Mouse (Mus musculus): ENCODE measurements at regions not wholly inside any gene's neighbourhood (a gene's known extent, or its start where the extent isn't known, plus 50 kb on each side); places are given as distances from the start of the nearest gene placed in this dataset.

DNA sequence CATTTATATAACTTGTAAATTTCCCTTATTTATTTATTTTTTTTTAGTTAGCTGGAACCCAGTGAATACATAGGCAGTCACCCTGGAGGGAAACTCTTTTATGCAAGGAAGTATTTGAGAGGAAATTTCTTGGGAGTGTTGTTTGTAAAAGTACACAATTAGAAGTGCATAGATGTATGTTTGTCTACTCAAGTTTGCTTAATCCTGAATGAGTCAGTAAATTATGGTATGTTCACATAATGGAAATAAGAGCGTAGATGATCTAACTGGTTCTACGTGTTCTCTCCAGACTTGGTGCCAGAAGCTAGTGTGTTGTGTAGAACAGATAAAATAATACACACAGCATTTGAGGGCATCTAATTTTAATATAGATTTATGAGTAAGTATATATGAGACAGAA is 310.5 kb downstream of the Klf5 start:
- Histone ChIP-seq H3K27me3 (ENCODE audit: control insufficient read depth, insufficient read depth, low read length) (no peaks in the 10 kb centered on the region), H3K36me3 (ENCODE audit: control insufficient read depth, insufficient read depth, low read length) (no peaks in the 10 kb centered on the region), H3K4me1 (ENCODE audit: control insufficient read depth, insufficient read depth, low read length) (no peaks in the 10 kb centered on the region), H3K4me3 (ENCODE audit: control insufficient read depth, low read depth, low read length) (no peak overlapping the region), H3K27ac (ENCODE audit: control insufficient read depth, insufficient read depth, low read depth, low read length) (no peak overlapping the region)
- TF ChIP-seq CTCF (IDR thresholded peaks at IDR 0.05; ENCODE audit: control insufficient read depth, insufficient read depth, insufficient replicate concordance, low read depth, low read length) (no peak), POLR2A (IDR thresholded peaks at IDR 0.05; ENCODE audit: control insufficient read depth, low read depth, low read length) (no peak)

DNA sequence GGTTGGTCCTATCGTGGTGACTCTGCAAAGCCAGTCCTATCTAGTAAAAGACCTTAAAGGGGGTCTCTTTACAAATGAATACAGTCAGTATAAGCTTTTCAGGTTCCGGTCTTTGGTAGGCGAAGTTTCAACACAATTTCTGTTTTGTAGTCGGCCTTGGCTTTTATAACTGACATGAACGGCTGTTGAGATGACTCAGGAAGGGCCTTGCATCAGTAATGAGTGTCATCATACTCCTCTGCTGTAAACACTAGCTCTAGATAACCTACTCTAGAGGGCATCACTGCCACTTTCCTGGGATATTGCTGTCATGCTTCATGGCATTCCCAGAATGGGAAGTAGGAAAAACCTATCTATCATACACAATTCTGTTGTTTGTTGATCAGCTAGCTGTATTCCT is 312.9 kb downstream of the Klf5 start:
- no peak for TF ChIP-seq POLR2A (IDR thresholded peaks at IDR 0.05; ENCODE audit: control insufficient read depth, low read depth, low read length)
- no peak for TF ChIP-seq CTCF (IDR thresholded peaks at IDR 0.05; ENCODE audit: control insufficient read depth, insufficient read depth, insufficient replicate concordance, low read depth, low read length)
- Histone ChIP-seq H3K4me3 (ENCODE audit: control insufficient read depth, low read depth, low read length) (no peak overlapping the region), H3K4me1 (ENCODE audit: control insufficient read depth, insufficient read depth, low read length) (no peaks in the 10 kb centered on the region), H3K36me3 (ENCODE audit: control insufficient read depth, insufficient read depth, low read length) (no peaks in the 10 kb centered on the region), H3K27ac (ENCODE audit: control insufficient read depth, insufficient read depth, low read depth, low read length) (no peak overlapping the region), H3K27me3 (ENCODE audit: control insufficient read depth, insufficient read depth, low read length) (no peaks in the 10 kb centered on the region)

DNA sequence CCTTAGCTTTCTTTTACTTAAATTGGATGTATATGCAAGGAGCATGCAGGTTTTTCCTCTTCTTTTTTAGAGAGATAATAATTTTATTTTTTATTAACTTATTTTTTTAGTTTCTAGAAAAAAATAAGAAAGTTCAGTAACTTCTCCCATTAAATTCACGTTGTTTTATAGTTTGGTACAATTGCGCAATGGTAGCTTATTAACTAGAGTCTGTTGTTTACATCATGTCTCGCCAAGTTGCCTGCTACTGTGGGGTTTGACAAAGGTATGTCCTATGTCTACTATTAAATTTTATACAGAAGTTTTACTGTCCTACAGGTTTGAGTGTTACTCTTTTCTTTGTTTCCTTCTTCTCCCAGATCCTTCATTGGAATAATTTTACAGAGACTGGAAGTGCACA is 313.6 kb downstream of the Klf5 start:
- no peak for TF ChIP-seq POLR2A (IDR thresholded peaks at IDR 0.05; ENCODE audit: control insufficient read depth, low read depth, low read length)
- TF ChIP-seq CTCF (IDR thresholded peaks at IDR 0.05; ENCODE audit: control insufficient read depth, insufficient read depth, insufficient replicate concordance, low read depth, low read length): no peak
- Histone ChIP-seq H3K27ac (ENCODE audit: control insufficient read depth, insufficient read depth, low read depth, low read length) (no peak overlapping the region), H3K4me1 (ENCODE audit: control insufficient read depth, insufficient read depth, low read length) (no peaks in the 10 kb centered on the region), H3K4me3 (ENCODE audit: control insufficient read depth, low read depth, low read length) (no peak overlapping the region), H3K36me3 (ENCODE audit: control insufficient read depth, insufficient read depth, low read length) (no peaks in the 10 kb centered on the region), H3K27me3 (ENCODE audit: control insufficient read depth, insufficient read depth, low read length) (no peaks in the 10 kb centered on the region)

DNA sequence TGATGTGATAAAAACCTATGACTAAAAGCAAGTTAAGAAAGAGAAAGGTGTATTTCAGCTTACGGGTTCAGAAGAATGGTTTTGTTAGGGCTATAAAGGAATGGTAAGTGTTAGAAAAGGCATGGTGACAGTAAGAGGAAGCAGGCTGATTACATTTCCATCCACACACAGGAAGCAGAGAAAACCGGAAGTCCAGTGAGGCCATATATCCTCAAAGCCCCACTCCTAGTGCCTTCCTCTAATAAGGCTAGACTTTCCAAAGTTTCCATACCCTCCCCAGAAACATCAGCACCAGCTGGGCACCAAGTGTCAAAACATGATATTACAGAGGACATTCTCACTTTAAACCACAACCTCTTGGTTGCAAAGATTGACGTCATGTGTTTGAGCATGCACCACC is 316.3 kb downstream of the Klf5 start:
- Histone ChIP-seq H3K4me3 (ENCODE audit: control insufficient read depth, low read depth, low read length) (no peak overlapping the region), H3K27me3 (ENCODE audit: control insufficient read depth, insufficient read depth, low read length) (no peaks in the 10 kb centered on the region), H3K36me3 (ENCODE audit: control insufficient read depth, insufficient read depth, low read length) (no peaks in the 10 kb centered on the region), H3K27ac (ENCODE audit: control insufficient read depth, insufficient read depth, low read depth, low read length) (no peak overlapping the region), H3K4me1 (ENCODE audit: control insufficient read depth, insufficient read depth, low read length) (no peaks in the 10 kb centered on the region)
- TF ChIP-seq POLR2A (IDR thresholded peaks at IDR 0.05; ENCODE audit: control insufficient read depth, low read depth, low read length) (no peak), CTCF (IDR thresholded peaks at IDR 0.05; ENCODE audit: control insufficient read depth, insufficient read depth, insufficient replicate concordance, low read depth, low read length) (no peak)

DNA sequence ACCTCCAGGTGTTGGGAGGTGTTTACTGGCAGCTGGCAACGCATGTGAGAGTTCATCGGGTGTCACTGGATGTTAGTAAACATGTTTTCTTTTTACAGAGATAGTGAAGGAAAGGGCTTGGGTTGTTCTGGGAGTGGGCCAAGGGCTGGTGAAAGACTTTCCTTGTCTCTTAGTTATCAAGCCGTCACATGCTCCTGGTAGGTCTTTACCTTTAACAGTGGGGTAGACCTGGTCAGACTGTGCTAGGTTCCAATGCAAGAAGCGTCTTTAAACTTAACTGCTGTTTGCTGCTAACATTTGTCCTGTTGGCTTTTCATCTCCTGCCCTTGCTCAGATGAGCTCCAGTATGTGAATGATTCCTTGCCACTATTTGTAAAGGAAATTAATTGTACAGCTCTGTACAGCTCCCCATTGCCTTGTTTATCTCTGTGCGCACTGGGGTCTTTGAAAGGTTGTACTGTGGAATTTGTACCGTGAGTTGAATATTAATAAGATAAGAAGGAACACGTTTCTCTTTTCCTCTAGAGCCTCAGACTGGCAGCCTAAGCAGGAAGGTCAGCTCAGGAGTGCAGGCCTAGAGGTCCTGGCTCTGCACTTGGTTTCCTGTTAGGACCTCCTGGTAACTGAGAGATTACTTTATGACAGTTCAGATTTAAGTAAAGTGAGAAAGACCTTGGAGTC is 318.3 kb downstream of the Klf5 start:
- Histone ChIP-seq H3K36me3 (ENCODE audit: control insufficient read depth, insufficient read depth, low read length) (no peaks in the 10 kb centered on the region), H3K27me3 (ENCODE audit: control insufficient read depth, insufficient read depth, low read length) (no peaks in the 10 kb centered on the region), H3K27ac (ENCODE audit: control insufficient read depth, insufficient read depth, low read depth, low read length) (no peak overlapping the region), H3K4me3 (ENCODE audit: control insufficient read depth, low read depth, low read length) (no peak overlapping the region), H3K4me1 (ENCODE audit: control insufficient read depth, insufficient read depth, low read length) (no peaks in the 10 kb centered on the region)
- TF ChIP-seq POLR2A (IDR thresholded peaks at IDR 0.05; ENCODE audit: control insufficient read depth, low read depth, low read length): no peak
- TF ChIP-seq CTCF (IDR thresholded peaks at IDR 0.05; ENCODE audit: control insufficient read depth, insufficient read depth, insufficient replicate concordance, low read depth, low read length): no peak

DNA sequence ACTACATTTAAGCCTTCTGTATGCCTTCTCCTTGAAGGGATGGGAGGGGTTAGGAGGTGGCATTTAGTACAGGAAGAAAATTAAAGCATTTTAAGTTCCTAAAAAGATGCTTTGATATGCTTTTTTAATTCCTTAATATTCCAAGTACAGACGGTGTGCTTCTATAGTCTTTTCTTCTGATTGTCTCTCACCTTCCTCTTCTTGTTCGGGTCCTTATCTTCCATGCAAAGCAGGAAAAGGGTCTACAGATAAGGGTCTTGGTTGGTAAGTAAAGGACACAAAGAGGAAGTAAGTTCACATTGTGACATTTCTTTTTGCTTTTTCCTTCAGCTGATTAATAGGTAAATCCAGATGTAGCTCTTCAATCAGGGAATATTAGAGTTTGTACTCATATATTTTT is 318.9 kb downstream of the Klf5 start:
- Histone ChIP-seq H3K4me1 (ENCODE audit: control insufficient read depth, insufficient read depth, low read length) (no peaks in the 10 kb centered on the region), H3K4me3 (ENCODE audit: control insufficient read depth, low read depth, low read length) (no peak overlapping the region), H3K27me3 (ENCODE audit: control insufficient read depth, insufficient read depth, low read length) (no peaks in the 10 kb centered on the region), H3K36me3 (ENCODE audit: control insufficient read depth, insufficient read depth, low read length) (no peaks in the 10 kb centered on the region), H3K27ac (ENCODE audit: control insufficient read depth, insufficient read depth, low read depth, low read length) (no peak overlapping the region)
- TF ChIP-seq CTCF (IDR thresholded peaks at IDR 0.05; ENCODE audit: control insufficient read depth, insufficient read depth, insufficient replicate concordance, low read depth, low read length): no peak
- no peak for TF ChIP-seq POLR2A (IDR thresholded peaks at IDR 0.05; ENCODE audit: control insufficient read depth, low read depth, low read length)

DNA sequence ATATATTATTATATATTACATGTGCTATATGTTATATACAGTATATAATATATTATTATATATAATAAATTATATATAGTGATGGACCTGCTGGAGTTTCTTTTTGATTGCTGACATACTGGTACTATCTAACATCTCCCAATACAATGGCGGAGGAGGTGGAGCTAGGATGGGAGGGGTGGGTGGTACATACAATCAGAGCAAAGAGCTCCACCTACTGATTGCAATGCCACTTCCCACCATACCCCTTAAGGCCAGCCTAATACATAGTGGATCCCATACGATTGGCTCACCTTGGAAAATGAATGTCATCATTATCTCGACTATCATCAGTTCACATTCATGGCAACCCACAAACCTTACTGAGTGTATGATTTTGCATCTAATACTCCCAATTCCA is 323.0 kb downstream of the Klf5 start:
- H3K4me1 ChIP-seq (ENCODE audit: control insufficient read depth, insufficient read depth, low read length): no peaks in the 10 kb centered on the region
- no peak overlapping the region for H3K4me3 ChIP-seq (ENCODE audit: control insufficient read depth, low read depth, low read length)
- no peaks in the 10 kb centered on the region for H3K27me3 ChIP-seq (ENCODE audit: control insufficient read depth, insufficient read depth, low read length)
- no peak overlapping the region for H3K27ac ChIP-seq (ENCODE audit: control insufficient read depth, insufficient read depth, low read depth, low read length)
- no peaks in the 10 kb centered on the region for H3K36me3 ChIP-seq (ENCODE audit: control insufficient read depth, insufficient read depth, low read length)
- TF ChIP-seq POLR2A (IDR thresholded peaks at IDR 0.05; ENCODE audit: control insufficient read depth, low read depth, low read length) (no peak), CTCF (IDR thresholded peaks at IDR 0.05; ENCODE audit: control insufficient read depth, insufficient read depth, insufficient replicate concordance, low read depth, low read length) (no peak)
